Mouse (Mus musculus) G1E (cell line): ENCODE data around the gene Kcnk16.

Experiments
- CTCF ChIP-seq: IDR thresholded peaks from 2 replicates; pipeline ENCODE4 v1.5.1; 2012; ENCODE audit warnings: low read depth, low read length, inconsistent platforms, mixed read lengths
- TAL1 ChIP-seq: conservative IDR thresholded peaks from 2 replicates; pipeline ENCODE4 v1.6.1; 2012; ENCODE audit warnings: low read depth, low read length, inconsistent platforms, mixed read lengths

DNA sequence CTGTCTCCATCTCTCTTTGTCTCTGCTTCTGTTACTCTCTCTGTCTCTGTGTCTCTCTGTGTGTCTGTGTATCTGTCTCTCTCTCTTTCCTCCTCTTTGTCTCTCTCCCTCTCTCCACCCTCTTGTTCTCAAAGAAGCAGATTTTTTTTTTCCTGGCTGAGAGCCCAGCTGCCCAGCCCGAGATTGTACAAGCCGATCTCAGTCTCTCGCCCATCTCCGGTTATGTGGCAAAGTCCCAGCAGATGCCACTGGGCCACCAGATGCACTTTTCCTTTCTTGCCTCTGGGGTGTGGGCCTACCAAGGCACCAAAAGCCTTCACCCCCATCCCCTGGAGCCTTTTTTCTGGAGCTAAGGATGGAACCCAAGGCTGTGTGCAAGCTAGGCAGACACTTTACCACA is 44.8 kb downstream of the Kcnk16 start:
- TF ChIP-seq CTCF = no peak
- no peak for TF ChIP-seq TAL1
